Mouse (Mus musculus) MEL-GATA-1-ER (cell line): ENCODE measurements around the gene Ctdspl.

Experiments
- DNase-seq: peaks from one replicate; pipeline ENCODE4 v3.0.0-alpha.2; 2012; ENCODE audit warnings: low read depth; ENCODE audit errors: extremely low read depth

The Ctdspl gene

GRCm38 (mm10) chr9:119060701-119061100 is 134.4 kb downstream of the Ctdspl start:
- DNase-seq = no peak

- peak; percentile 71 for DNase-seq
Observed at GRCm38 (mm10) chr9:119063036-119063644, 136.9 kb downstream of the Ctdspl start.

GRCm38 (mm10) chr9:119064296-119064695 is 138.0 kb downstream of the Ctdspl start:
- DNase-seq = peak; percentile 56

GRCm38 (mm10) chr9:119067601-119068000 is 141.3 kb downstream of the Ctdspl start:
- no peak for DNase-seq

GRCm38 (mm10) chr9:119068266-119068665 is 142.0 kb downstream of the Ctdspl start:
- DNase-seq = no peak

GRCm38 (mm10) chr9:119070173-119070825 is 144.0 kb downstream of the Ctdspl start:
- DNase-seq = no peak

GRCm38 (mm10) chr9:119071786-119072185 is 145.5 kb downstream of the Ctdspl start:
- no peak for DNase-seq

- DNase-seq = no peak
Observed at GRCm38 (mm10) chr9:119073184-119073895, 147.1 kb downstream of the Ctdspl start.

- no peak for DNase-seq
Observed at GRCm38 (mm10) chr9:119075685-119076084, 149.4 kb downstream of the Ctdspl start.

- no peak for DNase-seq
Observed at GRCm38 (mm10) chr9:119080040-119080675, 153.9 kb downstream of the Ctdspl start.

GRCm38 (mm10) chr9:119082039-119082438 is 155.8 kb downstream of the Ctdspl start:
- DNase-seq = no peak

GRCm38 (mm10) chr9:119082656-119083430 is 156.6 kb downstream of the Ctdspl start:
- DNase-seq = no peak

- DNase-seq = no peak
Observed at GRCm38 (mm10) chr9:119083966-119084365, 157.7 kb downstream of the Ctdspl start.

- DNase-seq = no peak
Observed at GRCm38 (mm10) chr9:119086451-119086850, 160.2 kb downstream of the Ctdspl start.

GRCm38 (mm10) chr9:119087309-119087708 is 161.1 kb downstream of the Ctdspl start:
- DNase-seq = no peak

- peak; percentile 79 for DNase-seq
Observed at GRCm38 (mm10) chr9:119088148-119088801, 162.0 kb downstream of the Ctdspl start.

GRCm38 (mm10) chr9:119089437-119089836 is 163.2 kb downstream of the Ctdspl start:
- DNase-seq = no peak

GRCm38 (mm10) chr9:119090462-119090861 is 164.2 kb downstream of the Ctdspl start:
- DNase-seq = no peak

- DNase-seq = no peak
Observed at GRCm38 (mm10) chr9:119091581-119092310, 165.5 kb downstream of the Ctdspl start.
